Mouse (Mus musculus): ENCODE data around the gene Cbx4.

The Cbx4 gene

DNA sequence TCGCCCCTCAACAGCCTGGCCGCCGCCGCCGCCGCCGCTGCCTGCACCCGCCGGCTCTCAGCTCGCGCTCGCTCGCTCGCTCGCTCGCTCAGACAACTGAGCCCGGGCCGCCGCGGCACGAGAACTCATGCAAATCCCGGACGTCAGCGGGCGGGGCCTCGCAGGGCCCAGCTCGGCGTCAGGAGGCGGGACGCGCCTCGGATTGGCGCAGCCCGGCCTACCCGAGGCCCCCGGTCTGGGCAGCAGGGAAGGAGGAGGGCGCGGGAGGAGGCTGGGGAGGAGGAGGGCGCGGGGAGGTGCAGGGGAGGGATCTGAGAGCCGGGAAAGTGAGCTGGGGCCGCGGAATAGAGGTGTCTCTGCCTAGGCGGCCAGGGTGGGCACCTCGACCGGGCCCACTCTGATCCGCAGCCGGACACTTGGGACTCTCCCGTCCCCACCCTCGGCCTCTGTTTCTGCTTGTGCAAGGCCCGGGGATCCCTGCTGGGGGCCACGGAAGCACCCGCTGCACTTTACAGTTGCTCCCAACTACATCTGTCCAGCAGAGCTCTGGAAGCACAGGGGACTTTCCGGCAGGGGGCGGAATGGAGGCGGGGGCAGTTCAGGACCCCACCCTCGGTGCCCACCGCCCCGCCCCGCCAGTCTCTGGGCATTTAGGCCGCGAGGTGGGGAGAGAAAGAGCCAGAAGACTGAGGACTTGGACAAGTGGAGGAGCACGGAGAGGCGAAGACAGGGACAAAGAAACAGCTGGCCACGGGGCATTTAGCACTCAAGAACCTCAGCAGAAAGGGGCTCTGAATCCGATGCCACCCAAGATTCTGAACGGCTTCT, at the start of gene Cbx4:
Gene Cbx4 (minus strand): TSS at position 78 of the 828 bp plus-strand sequence.
- in situ Hi-C loops (cut with MboI, MseI) = loop anchor here (5.0 kb wide), 2 partner anchors 34 to 76 kb away; no protein-coding TSS in a partner anchor

DNA sequence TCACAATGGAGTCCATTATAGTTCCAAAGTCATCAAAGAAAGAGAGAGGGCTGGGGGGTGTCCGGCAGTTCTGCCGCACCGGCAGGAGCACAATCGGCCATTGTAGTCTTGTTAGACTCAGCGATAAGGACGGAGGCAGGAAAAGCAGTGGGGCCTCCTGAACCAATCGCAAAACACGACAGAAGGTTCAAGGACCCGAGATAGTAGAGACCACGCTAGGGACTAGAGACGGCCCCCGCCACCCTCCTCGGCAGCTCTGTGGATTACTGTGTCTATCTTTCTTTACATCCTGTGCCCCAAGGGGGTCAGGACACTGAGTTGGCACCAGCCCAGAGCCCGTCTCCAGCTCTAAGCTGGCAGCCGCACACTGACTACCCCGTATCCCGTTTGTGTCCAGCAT, 48.6 kb upstream of the Cbx4 start:
- in situ Hi-C loops (cut with MboI, MseI) = no loop called here

DNA sequence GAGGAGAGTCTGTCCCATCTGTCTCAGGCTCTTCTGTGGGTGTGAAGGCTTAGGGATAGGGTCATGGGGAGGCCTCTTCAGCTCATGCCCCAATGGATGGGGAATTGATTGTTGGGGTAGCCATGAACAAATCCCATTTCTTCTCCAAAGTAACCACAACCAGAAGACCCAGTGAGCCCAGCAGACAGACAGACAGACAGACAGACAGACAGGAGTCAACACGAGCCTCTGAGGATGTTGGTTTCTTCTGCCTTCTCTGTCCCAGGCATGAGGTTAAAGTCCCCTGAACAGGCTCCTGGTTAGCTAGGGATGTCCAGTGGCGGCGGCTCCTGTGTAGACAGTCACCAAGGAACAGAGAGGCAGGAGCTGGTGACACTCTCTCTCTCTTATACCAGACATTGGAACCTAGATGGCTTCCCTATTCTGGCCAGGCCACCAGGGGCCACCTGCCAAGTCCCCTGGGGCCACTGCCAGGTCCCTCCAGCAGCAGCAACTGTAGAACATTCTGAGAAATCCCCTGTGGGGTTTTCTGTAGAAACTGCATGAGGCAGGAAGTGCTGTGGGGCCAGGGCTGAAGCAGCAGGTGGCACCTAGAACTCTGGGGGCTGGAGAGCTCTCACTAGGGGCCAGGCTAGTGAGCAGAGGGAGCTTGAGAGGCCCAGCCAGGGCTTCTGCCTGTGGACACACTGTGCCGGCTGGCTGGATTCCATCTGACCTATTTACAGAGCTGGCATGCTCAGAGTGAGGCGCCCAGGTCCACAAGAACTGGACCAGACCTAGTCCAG, 47.6 kb upstream of the Cbx4 start:
- in situ Hi-C loops (cut with MboI, MseI) = no loop called here

DNA sequence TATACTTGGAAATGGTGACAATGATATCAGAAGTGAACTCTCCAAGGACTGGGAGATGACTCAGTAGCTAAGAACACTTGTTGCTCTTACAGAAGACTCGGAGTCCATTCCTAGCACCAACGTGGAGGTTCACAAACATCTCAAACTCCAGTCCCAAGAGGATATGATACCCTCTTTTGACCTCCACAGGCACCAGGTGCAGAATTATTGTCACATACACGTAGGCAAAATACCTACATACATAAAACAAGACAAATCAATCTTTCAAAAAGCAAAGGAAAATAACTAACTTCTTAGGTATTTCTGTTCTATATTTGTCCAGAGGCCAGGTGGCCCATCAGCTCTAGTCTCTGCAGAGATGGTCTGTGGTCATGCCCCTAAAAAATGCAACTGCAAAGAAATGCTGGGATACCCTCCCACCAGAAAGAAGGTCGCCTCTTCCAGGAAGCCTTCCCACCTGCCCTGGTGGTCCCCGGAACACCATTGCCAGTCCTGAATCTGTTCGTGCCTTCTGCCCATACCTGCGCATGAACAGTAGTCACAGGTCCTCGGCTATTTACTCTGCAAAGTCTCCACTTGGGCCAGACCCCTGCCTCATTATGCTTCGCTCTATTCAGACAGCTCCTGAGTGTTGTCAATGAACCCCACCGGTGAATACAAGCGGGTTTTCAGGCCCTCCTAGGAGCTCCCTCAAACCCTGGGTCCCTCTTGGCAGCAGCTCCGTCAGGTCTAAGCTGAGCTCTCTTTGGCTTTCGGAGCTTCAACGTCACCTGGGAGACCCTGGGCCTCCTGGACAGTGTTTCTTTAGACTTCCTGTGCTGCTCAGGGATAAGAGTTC, 46.4 kb upstream of the Cbx4 start:
- in situ Hi-C loops (cut with MboI, MseI) = no loop called here

DNA sequence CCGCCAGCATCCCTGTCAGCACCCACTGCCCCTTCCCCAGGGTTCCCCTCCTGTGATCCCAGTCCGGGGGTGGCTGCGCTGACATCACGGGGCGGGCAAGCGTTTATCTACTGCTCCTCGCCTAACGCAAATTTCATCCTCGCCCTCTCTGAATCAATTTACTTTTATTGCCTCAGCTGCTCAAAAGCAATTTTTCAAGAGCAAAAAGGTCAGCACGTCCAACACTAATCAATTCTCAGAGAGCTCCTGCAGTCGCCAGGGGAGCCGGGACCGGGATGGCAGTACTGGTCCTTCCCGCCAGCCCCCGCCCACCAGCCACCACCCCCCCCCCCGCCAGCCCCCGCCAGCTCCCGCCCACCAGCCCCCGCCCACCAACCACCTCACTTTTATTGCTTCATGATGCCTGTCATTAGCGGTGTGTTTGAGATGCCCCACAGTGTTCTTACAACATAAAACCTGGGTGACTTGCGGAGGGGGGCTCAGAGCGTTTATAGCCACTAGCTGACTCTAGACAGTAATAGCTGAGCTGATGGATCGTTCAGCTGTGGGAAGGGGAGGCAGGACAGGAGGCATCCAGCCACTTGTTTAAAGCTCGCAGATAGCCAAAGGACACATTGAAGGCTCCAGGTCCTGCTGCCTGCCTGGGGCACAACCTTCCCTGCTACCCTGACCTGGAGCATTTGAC, 44.2 kb upstream of the Cbx4 start:
- in situ Hi-C loops (cut with MboI, MseI) = no loop called here

DNA sequence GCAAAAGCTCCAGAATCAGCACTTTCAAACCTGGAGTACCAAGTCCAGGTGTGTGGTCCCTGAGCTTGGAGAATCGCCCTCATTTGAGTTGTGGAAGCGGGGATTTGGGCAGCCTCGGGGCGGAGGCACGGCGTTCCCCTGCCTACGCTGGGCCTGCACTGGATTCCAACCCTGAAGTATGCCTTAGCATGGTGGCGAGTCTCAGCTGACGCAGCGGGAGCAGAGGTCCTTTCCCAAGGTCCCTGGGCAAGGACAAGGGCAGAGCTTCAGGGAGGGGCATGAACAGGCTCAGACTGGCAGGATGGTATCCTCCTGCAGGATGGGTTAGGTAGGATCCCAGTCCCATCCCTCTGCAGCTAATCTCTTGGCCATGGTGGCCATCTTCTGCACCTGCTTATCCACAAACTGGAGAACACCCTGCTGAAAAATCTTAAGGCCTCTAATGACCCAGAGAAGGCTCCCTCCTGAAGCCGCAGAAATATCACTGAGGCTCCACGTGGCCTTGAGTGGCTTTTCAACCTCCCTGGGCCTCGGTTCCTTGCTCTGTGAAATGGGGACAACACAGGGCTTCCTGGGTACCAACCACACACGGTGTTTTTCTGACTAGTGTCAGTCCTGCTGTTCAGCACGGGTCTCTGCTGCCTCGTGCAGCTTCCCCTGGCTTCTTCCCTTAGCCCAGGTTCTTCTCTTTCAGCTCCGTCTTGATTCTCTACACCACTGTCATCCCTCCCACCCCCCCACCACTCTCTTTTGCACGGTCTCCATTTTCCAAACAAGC, 43.4 kb upstream of the Cbx4 start:
- in situ Hi-C loops (cut with MboI, MseI) = loop anchor here (5.0 kb wide), 1 partner anchor 37 kb away; no protein-coding TSS in a partner anchor

DNA sequence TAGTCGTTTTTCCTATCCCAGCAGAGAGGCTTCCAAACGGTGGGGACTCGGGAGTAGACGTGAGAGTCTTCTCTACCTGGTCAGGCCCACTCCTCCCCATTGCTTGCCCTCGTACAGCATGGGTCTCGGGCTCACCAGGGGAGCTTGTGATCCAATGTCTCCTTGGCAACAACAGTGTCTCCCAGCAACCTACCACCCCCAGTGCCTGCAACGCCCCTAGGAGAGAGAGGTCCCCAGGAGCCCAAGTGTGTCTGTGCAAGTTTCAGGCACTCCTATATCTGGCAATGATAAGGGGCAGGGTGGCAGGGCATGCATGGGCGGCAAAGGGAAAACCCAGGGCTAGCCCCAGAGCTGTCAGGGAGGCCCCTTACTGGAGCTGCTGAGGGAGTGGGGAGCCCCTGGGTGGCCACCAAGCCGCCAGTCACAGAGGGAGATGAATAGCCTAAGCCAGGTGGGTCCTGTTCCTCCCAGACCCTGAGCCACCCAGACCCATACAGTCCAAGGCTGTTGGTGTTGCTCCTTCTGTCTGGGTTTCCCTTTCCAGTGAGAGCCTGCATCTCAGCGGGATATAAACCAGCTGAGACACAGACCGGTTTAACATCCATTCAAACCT, 42.8 kb upstream of the Cbx4 start:
- in situ Hi-C loops (cut with MboI, MseI) = loop anchor here (5.0 kb wide), 1 partner anchor 36 kb away; no protein-coding TSS in a partner anchor

DNA sequence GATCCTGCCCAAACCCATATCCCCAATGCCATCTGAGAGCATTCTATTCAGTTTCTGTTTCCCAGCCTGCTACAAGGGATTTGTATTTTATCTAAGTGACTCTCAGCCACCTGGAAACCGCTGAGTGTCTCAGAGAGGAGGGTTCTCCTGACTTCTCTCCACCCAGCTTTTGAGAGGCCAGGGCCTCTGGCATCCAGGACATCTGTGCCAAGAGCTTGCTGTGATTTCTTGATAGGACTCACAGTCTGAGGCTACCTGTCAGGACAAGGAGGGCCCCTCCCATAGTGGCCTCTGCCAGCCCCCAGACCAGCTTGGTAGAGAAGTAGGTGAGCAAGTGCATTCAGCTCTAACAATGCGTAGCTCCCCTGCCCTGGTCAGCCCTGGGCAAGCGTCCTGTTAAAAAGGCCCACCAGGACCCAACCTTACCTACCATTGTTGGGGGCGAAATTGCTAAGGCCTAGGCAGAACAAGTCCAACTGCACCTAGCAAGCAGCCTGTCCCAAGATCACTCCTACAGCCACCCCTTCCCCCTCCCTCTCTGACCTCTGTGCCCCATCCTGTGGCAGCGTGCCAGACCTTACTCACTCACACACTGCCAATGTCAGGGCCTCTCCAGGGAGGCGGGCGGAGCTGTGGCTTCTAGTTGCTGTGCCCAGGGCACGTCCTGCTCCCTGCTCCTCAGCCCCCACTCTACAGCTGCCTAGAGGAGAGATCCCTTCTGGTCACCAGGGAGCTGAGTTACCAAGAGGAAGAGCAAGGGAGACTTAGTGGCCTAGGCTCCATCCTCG, 41.9 kb upstream of the Cbx4 start:
- in situ Hi-C loops (cut with MboI, MseI) = loop anchor here (5.0 kb wide), 1 partner anchor 36 kb away; no protein-coding TSS in a partner anchor

DNA sequence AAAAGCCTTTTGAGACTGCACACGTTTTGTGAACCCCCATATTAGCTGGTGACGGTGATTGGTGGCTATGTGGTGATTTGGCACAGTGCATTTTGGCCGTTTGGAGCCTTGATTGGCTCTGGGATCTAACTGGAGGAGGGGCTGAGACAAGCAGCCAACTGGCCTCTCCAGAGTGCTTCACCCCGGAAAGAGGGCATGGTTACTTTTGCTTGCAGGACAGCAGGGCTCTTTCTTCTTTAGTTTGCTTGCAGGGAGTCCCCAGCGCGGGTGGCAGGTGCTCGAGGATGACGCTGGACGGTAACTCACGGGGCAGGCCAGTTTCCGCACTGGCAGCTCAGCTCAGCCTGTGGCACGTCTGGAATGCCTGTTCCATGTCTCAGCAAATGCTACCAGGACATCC, 41.1 kb upstream of the Cbx4 start:
- in situ Hi-C loops (cut with MboI, MseI) = loop anchor here (5.0 kb wide), 1 partner anchor 35 kb away; no protein-coding TSS in a partner anchor

DNA sequence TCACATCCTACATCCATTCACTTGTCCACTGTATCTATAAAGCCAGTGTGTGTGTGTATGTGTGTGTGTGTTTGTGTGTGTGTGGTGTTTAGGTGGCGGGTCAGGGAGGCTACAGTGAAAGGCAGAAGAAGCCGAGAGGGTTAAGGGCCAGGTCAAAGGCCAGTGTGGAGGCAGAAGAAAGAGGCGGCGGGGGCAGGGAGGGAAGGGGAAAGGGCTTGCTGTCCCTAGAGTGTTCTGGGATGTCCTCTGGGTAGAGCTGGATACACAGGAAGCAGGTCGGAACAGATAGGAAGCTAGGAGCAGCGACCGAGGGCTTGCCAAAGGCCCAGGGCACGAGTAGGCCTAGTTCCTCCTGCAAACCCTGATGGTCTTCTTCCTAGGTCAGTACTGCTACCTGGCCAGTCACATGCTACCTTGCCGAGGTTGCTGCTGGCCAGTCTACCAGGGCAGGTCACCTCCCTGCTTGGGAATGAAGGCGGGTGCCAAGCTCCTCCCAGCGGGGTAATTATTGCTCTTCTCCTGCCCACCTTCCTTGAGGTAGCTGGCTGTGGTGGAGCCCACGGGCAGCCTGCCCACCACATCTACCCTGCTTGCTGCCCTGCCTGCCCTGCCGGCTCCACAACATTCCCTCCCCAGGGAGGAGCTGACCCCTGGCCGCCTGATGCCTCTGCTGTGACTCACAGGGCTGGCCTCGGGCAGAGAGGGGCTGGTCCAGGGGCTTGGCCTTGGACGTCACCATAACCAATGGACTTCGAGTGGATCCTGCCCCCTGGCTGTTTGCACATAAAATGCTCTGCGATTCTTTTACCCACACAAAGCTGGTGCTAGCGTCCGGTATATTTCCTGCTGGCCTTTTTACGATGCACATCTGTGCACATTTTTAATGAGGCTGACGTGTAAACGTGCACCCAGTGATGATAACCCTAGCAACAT, 40.2 kb upstream of the Cbx4 start:
- in situ Hi-C loops (cut with MboI, MseI) = loop anchor here (5.0 kb wide), 1 partner anchor 34 kb away; no protein-coding TSS in a partner anchor

DNA sequence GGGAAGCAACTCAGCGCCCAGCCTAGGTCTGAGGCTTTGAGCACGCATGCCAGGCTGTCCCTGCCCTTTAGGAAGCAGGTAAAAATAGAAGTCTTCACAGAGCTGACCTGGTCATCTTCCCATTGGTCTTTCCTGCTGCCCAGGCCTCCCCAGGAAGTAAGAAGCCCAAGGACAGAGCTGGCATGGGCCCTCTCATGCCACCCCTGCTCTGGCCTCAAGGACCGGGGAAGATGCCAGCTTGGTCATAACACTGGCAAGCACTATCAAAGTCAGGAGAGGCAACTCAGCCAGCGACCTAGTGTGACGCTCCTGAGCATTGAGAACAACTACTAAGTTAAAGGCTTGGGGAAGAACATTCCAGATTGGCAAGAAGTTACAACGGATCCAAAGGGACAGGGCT, 38.5 kb upstream of the Cbx4 start:
- in situ Hi-C loops (cut with MboI, MseI) = no loop called here

DNA sequence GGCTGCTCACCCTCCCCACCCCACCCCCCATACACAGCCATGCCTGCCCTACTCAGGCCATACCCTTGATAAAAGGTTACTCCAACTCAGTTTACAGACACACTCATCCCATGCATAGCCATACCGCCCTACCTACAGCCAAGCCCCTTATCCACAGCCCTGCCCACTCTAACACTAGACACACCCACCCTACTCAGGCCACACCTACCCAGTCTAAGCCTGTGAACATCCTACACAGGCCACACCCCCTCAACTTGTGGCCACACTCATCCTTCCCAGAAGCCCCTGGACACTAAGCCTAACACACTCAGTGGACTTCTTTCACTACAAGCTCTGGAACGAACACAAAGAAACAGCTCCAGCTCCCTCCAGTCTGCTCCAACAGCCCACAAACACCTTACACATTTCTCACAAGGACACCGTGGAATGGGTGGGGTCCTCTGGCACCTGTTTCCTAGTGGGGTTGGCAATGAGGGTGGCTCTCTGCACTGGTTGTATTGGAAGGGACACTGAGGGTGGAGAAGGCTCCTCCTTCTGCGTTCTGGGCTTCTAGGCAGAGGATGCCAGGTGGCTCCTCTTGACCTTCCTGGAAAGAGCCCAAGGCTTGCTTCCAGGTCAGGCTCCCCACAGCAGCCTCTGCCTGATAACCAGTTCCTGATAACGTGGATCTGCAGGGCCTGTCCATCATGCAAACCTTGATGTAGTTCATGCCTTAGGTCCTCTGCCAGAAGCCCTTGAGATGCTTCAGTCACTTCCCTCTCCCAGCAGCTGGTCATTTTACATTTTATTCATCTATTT, 37.7 kb upstream of the Cbx4 start:
- in situ Hi-C loops (cut with MboI, MseI) = no loop called here

DNA sequence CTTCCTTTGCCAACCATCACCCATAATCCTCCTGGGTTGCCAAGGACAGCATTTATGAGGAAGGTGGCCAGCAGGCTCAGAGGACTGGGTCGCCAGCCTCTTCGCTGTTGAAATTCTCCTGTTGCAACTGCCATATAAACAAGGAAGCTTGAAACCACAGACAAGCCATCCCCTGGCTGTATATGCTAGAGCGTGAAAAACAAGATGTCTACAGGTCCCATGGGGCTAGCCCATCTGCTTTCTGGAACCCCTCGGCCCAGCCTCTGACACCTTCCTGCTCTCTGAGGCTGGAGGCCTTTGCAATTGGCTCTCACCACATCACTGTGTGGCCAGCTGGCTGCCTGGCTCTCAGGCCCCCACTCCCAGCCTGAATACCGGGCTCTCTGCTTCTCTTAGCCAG, 36.4 kb upstream of the Cbx4 start:
- in situ Hi-C loops (cut with MboI, MseI) = no loop called here

DNA sequence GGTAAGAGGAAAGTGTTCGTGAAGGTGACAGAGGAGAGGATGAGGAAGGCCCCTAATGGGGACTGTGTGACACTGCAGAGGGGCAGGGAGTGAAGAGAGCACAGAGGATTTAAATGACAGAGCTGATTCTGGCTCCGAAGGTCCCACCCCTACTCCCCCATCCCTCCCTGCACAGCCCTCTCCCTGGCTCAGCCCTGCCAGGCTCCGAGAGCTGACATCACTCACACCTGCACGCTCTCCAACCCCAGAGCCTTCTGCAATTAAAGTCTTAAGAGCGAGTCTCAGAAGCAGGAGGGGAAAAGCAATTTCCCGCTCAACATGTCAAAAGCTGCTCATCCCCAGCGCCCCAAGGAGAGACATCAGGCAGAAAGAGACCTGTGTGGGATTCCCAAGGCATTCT, 32.9 kb upstream of the Cbx4 start:
- in situ Hi-C loops (cut with MboI, MseI) = no loop called here

DNA sequence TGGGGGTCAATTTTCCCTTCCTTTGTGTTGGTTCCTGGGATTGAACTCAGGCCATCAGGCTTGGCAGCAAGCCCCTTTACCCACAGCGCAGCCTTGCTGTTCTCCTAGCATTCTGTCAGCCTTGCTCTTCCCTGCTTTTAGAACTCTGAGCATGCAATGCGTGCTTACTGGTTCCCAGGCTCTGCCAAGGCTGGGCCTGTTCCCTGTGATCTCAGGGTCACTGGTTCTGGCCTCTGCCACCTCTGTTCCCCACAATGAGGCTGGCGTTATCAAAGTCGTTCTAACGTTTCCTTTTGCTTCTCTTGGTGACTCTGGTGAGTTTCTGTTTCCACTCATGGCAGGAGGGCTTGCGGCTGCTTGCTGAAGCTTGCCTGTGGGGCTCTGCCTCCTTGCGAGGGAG, 31.9 kb upstream of the Cbx4 start:
- in situ Hi-C loops (cut with MboI, MseI) = no loop called here

DNA sequence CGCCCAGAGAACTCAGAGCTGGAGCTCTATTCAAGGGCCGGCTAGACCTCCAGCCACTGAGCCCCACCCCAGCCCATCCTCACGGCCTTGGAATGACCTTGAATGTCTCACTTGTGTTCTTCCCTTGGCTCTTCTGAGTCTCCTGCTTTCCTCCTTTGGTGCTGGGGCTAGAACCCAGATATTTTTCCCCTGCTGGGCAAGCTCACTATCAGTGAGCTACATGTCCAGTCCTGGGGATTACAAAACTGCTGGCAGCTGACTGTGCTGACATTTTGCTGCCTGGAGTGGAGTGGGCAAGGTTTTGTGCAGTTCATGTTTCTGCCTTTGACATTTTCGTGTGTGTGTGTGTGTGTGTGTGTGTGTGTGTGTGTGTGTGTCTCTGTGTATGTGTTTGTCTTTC, 31.0 kb upstream of the Cbx4 start:
- in situ Hi-C loops (cut with MboI, MseI) = no loop called here

DNA sequence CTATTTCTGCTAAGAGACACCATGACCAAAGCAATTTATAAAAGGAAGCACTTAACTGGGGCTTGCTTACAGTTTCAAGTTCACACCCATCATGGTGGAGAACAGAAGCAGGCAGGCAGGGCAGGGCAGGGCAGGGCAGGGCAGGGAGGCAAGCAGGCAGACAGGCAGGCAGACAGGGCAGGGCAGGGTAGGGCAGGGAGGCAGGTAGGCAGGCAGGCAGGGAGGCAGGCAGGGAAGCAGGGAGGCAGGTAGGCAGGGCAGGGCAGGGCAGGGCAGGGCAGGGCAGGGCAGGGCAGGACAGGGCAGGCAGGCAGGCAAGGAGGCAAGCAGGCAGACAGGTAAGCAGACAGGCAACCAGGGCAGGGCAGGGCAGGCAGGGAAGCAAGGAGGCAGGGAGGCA, 26.7 kb upstream of the Cbx4 start:
- in situ Hi-C loops (cut with MboI, MseI) = no loop called here

Measured in T-helper 1 cell (primary cell).